Mouse (Mus musculus): ENCODE measurements around the gene Ppp1cb.

- TF ChIP-seq POLR2A (IDR thresholded peaks at IDR 0.05; ENCODE audit: borderline replicate concordance, extremely low read depth, insufficient read depth, insufficient read length, poor library complexity, severe bottlenecking) (no peak), CTCF (IDR thresholded peaks at IDR 0.05; ENCODE audit: borderline replicate concordance, extremely low read depth, insufficient read depth, insufficient read length) (no peak)
Measured at GRCm38 (mm10) chr5:32409747-32410146, 48.9 kb upstream of the Ppp1cb start.

All from brain, embryonic 14.5 days (tissue).